Mouse (Mus musculus): ENCODE measurements at regions not wholly inside any gene's neighbourhood (a gene's known extent, or its start where the extent isn't known, plus 50 kb on each side); places are given as distances from the start of the nearest gene placed in this dataset.

- TF ChIP-seq POLR2A (IDR thresholded peaks at IDR 0.05; ENCODE audit: borderline replicate concordance, insufficient read depth, low read length) (no peak), CTCF (IDR thresholded peaks at IDR 0.05; ENCODE audit: borderline replicate concordance, insufficient read depth, low read depth, low read length) (no peak)
Measured at GRCm38 (mm10) chr4:105432461-105432860, 275.3 kb downstream of the Plpp3 start.

Data from cerebellum, adult 2 months (tissue).